Mouse (Mus musculus) lung, adult 2 months (tissue): ENCODE measurements around the gene Cadm4. TPM values are rescaled to one million over a fixed set of nuclear protein-coding genes. Genes with fewer than 3 reads are reported as not detected.

Source experiments
- DNase-seq: peaks from one replicate; pipeline ENCODE4 v3.0.0; 2022
- H3K4me1 ChIP-seq: fragments of 200-500 bp; 2 replicates; pipeline ENCODE4 v1.6.1; 2011; ENCODE audit warnings: low read length; ENCODE audit not compliant: control insufficient read depth, insufficient read depth
- H3K4me3 ChIP-seq: fragments of 200-500 bp; replicated peaks from 2 replicates; pipeline ENCODE3; 2011; ENCODE audit warnings: low read depth, mild to moderate bottlenecking, control low read depth, low read length; ENCODE audit errors: extremely low read depth
- CTCF ChIP-seq: fragments of 200-500 bp; IDR thresholded peaks from 2 replicates; pipeline ENCODE4 v1.5.1; 2011; ENCODE audit warnings: mild to moderate bottlenecking, low read length, control low read depth; ENCODE audit not compliant: insufficient read depth
- POLR2A ChIP-seq: fragments of 200-500 bp; IDR thresholded peaks from 2 replicates; pipeline ENCODE4 v1.6.1; 2011; ENCODE audit warnings: low read depth, mild to moderate bottlenecking, control low read depth, low read length, borderline replicate concordance; ENCODE audit errors: extremely low read depth
- WGBS: fragments of 180-500 bp; shearing (Covaris S2); methylation state at CpG from one replicate; pipeline ENCODE4 v1.1.7; 2018; 5-methylcytosine and 5-hydroxymethylcytosine counted together
- polyA plus RNA-seq: library from polyadenylated mRNA; depleted of rRNA; stranded (reverse); fragments of >200 nt; gene quantifications from 2 replicates; pipeline ENCODE4 v1.2.3, GENCODE M21; 2012; rRNA removed

The Cadm4 gene
- polyA plus RNA-seq: 12.3 and 18.6 TPM in 2 replicates

GRCm38 (mm10) chr7:24481474-24482207 is at the start of gene Cadm4:
TSS of gene Cadm4 (plus strand) at chr7:24482023.
- TF ChIP-seq POLR2A (no peak), CTCF (no peak)
- peak; percentile 80 for DNase-seq
- peaks cover 4% of the 10 kb centered on the region; the same call in 1 of the 2 replicates for H3K4me1 ChIP-seq
- WGBS: 1% methylated on average over 65 of the region's 83 CpGs
- peak within 1 kb of the TSS; percentile 56 for H3K4me3 ChIP-seq

GRCm38 (mm10) chr7:24435305-24435704 is 46.5 kb upstream of the Cadm4 start:
- DNase-seq: no peak
- no peaks in the 10 kb centered on the region for H3K4me1 ChIP-seq
- no peak for TF ChIP-seq POLR2A
- TF ChIP-seq CTCF: no peak
- 75% methylated on average over 5 of the region's 5 CpGs for WGBS
- H3K4me3 ChIP-seq: no peak overlapping the region

- TF ChIP-seq POLR2A (no peak), CTCF (no peak)
- Histone ChIP-seq H3K4me3 (no peak overlapping the region), H3K4me1 (no peaks in the 10 kb centered on the region)
- no peak for DNase-seq
- WGBS: 55% methylated on average over 10 of the region's 10 CpGs
Observed at GRCm38 (mm10) chr7:24437981-24438380, 43.8 kb upstream of the Cadm4 start.

- DNase-seq: no peak
- WGBS: 70% methylated on average over 6 of the region's 6 CpGs
- Histone ChIP-seq H3K4me1 (no peaks in the 10 kb centered on the region), H3K4me3 (no peak overlapping the region)
- no peak for TF ChIP-seq CTCF
- no peak for TF ChIP-seq POLR2A
Observed at GRCm38 (mm10) chr7:24439191-24439590, 42.6 kb upstream of the Cadm4 start.

- TF ChIP-seq CTCF: no peak
- TF ChIP-seq POLR2A: no peak
- no peak for DNase-seq
- Histone ChIP-seq H3K4me3 (no peak overlapping the region), H3K4me1 (no peaks in the 10 kb centered on the region)
- 38% methylated on average over 7 of the region's 7 CpGs for WGBS
Observed at GRCm38 (mm10) chr7:24439891-24440290, 41.9 kb upstream of the Cadm4 start.

GRCm38 (mm10) chr7:24441785-24442184 is 40.0 kb upstream of the Cadm4 start:
- 0% methylated on average over 1 of the region's 1 CpGs for WGBS
- H3K4me3 ChIP-seq: no peak overlapping the region
- DNase-seq: peak; percentile 65
- TF ChIP-seq POLR2A: no peak
- peak; percentile 100 for TF ChIP-seq CTCF
- no peaks in the 10 kb centered on the region for H3K4me1 ChIP-seq

- 48% methylated on average over 8 of the region's 8 CpGs for WGBS
- TF ChIP-seq POLR2A (no peak), CTCF (no peak)
- Histone ChIP-seq H3K4me3 (no peak overlapping the region), H3K4me1 (no peaks in the 10 kb centered on the region)
- no peak for DNase-seq
Observed at GRCm38 (mm10) chr7:24442313-24442712, 39.5 kb upstream of the Cadm4 start.

GRCm38 (mm10) chr7:24445266-24445926 is 36.4 kb upstream of the Cadm4 start:
- DNase-seq: no peak
- Histone ChIP-seq H3K4me3 (no peak overlapping the region), H3K4me1 (no peaks in the 10 kb centered on the region)
- TF ChIP-seq POLR2A (peak; percentile 6; the same call in 1 of the 2 replicates), CTCF (no peak)
- 81% methylated on average over 9 of the region's 9 CpGs for WGBS

GRCm38 (mm10) chr7:24446697-24447340 is 35.0 kb upstream of the Cadm4 start:
- Histone ChIP-seq H3K4me1 (no peaks in the 10 kb centered on the region), H3K4me3 (no peak overlapping the region)
- 69% methylated on average over 7 of the region's 7 CpGs for WGBS
- TF ChIP-seq CTCF: 0 out of 2 replicates have a peak, but pooled peaks have one; percentile 2
- TF ChIP-seq POLR2A: no peak
- DNase-seq: no peak
